ENCODE assay signal across 9 mouse cellular contexts in genomic region chr9:83447176-83447575, GRCm38 (mm10). TPM values are rescaled to one million over a fixed set of nuclear protein-coding genes. Genes with fewer than 3 reads are reported as not detected.
A peak's percentile ranks its signal among the peaks of the same experiment; 100 is the strongest.
DNase-seq lines count a peak whose midpoint lies in the region; ATAC-seq and TF ChIP-seq lines count a peak whose summit lies in the region.
"Had no signal": no experiment of that assay in that cellular context is flagged by ENCODE, and none has a peak within 500 bp of the region (broad histone marks: within the 10 kb centered on the region; RNA-seq: fewer than 3 reads in every experiment).

No protein-coding gene starts in this region.

- intact Hi-C loops in gastrocnemius, adult 2 months (cut with DNase I): loop anchor here (10.0 kb wide), 1 partner anchor 472 kb away; the partner anchor contains the start of gene Phip
- intact Hi-C loops in gastrocnemius, postnatal 36 days (cut with DNase I): no loop called here

- no peaks in the 10 kb centered on the region for H3K4me1 ChIP-seq in ES-Bruce4 (ENCODE audit: control insufficient read depth, insufficient read depth, low read length)
- peaks cover 3% of the 10 kb centered on the region; the same call in 1 of the 2 replicates for H3K4me1 ChIP-seq in heart, embryonic 16.5 days (ENCODE audit: control insufficient read depth, insufficient read depth, low read length)
- no peaks in the 10 kb centered on the region for H3K4me1 ChIP-seq in liver, postnatal 0 days (ENCODE audit: insufficient read depth)

- TF ChIP-seq EP300 in ES-Bruce4 (IDR thresholded peaks at IDR 0.05; ENCODE audit: insufficient read depth, low read depth, low read length): no peak
- TF ChIP-seq EP300 in liver, postnatal 0 days (IDR thresholded peaks at IDR 0.05; ENCODE audit: low read depth): no peak

- H3K4me2 ChIP-seq in heart, embryonic 16.5 days (ENCODE audit: low read depth, low read length): peak overlapping the region; percentile 54
- peak overlapping the region; percentile 61 for H3K4me2 ChIP-seq in liver, postnatal 0 days (ENCODE audit: low read depth, low read length)

- TF ChIP-seq CTCF in gastrocnemius, adult 2 months (IDR thresholded peaks at IDR 0.05): no peak
- no peak for TF ChIP-seq CTCF in ES-Bruce4 (IDR thresholded peaks at IDR 0.05; ENCODE audit: low read depth, low read length)
- no peak for TF ChIP-seq CTCF in liver, postnatal 0 days (IDR thresholded peaks at IDR 0.05; ENCODE audit: low read depth)

- TF ChIP-seq POLR2A in ES-Bruce4 (IDR thresholded peaks at IDR 0.05; ENCODE audit: insufficient read depth, low read length): no peak

- peak overlapping the region; percentile 85 for H3K27ac ChIP-seq in gastrocnemius, adult 2 months
- no peak overlapping the region for H3K27ac ChIP-seq in ES-Bruce4 (ENCODE audit: insufficient read depth, low read length)
- H3K27ac ChIP-seq in heart, embryonic 16.5 days (ENCODE audit: low read length): peak overlapping the region; percentile 80
- no peak overlapping the region for H3K27ac ChIP-seq in liver, postnatal 0 days (ENCODE audit: low read depth)
- H3K27ac ChIP-seq: macrophage had no signal

- WGBS in heart, embryonic 16.5 days: 46% methylated on average over 9 of the region's 9 CpGs
- WGBS in liver, postnatal 0 days (ENCODE audit: insufficient replicate concordance): 26% methylated on average over 9 of the region's 9 CpGs

- DNase-seq in gastrocnemius, adult 2 months: no peak
- DNase-seq in gastrocnemius, postnatal 4 days (ENCODE audit: low spot score in 2 of 2): no peak
- DNase-seq in liver, postnatal 0 days: peak; percentile 8
- DNase-seq in gastrocnemius, postnatal 36 days: no peak
- no peak for DNase-seq in T-cell, adult 2 months (ENCODE audit: low spot score)
- DNase-seq in adrenal gland, adult 18-20 months (ENCODE audit: low spot score in 2 of 2): no peak

- H3K9me3 ChIP-seq in ES-Bruce4 (replicated peaks; ENCODE audit: control insufficient read depth, insufficient read depth, low read length, poor library complexity, severe bottlenecking): no peaks in the 10 kb centered on the region
- H3K9me3 ChIP-seq in heart, embryonic 16.5 days (replicated peaks; ENCODE audit: control insufficient read depth, low read length): no peaks in the 10 kb centered on the region
- no peaks in the 10 kb centered on the region for H3K9me3 ChIP-seq in liver, postnatal 0 days (ENCODE audit: low read length)

- no peaks in the 10 kb centered on the region for H3K27me3 ChIP-seq in ES-Bruce4 (ENCODE audit: control insufficient read depth, insufficient read depth, low read length, poor library complexity, severe bottlenecking)
- H3K27me3 ChIP-seq in heart, embryonic 16.5 days (ENCODE audit: control insufficient read depth, insufficient read depth, low read length): no peaks in the 10 kb centered on the region
- no peaks in the 10 kb centered on the region for H3K27me3 ChIP-seq in liver, postnatal 0 days (ENCODE audit: insufficient read depth, low read length)

- H3K36me3 ChIP-seq in ES-Bruce4 (ENCODE audit: control insufficient read depth, insufficient read depth, low read length, poor library complexity, severe bottlenecking): no peaks in the 10 kb centered on the region
- no peaks in the 10 kb centered on the region for H3K36me3 ChIP-seq in heart, embryonic 16.5 days (ENCODE audit: control insufficient read depth, insufficient read depth)
- no peaks in the 10 kb centered on the region for H3K36me3 ChIP-seq in liver, postnatal 0 days (replicated peaks; ENCODE audit: insufficient read depth, low read length)

- ATAC-seq in heart, embryonic 16.5 days (replicated peaks; ENCODE audit: extremely low read depth, insufficient read depth, low FRiP score): no peak
- ATAC-seq in liver, postnatal 0 days: no peak

- no peak overlapping the region for H3K9ac ChIP-seq in ES-Bruce4 (ENCODE audit: low read depth, poor library complexity, severe bottlenecking)
- peak overlapping the region; percentile 57 for H3K9ac ChIP-seq in heart, embryonic 16.5 days (ENCODE audit: low read length)
- no peak overlapping the region for H3K9ac ChIP-seq in liver, postnatal 0 days (replicated peaks)

- peak overlapping the region; percentile 80 for H3K4me3 ChIP-seq in gastrocnemius, adult 2 months
- peak overlapping the region; percentile 32 for H3K4me3 ChIP-seq in ES-Bruce4 (ENCODE audit: low read depth, low read length)
- peak overlapping the region; percentile 43 for H3K4me3 ChIP-seq in heart, embryonic 16.5 days (ENCODE audit: low read length)
- peak overlapping the region; percentile 34 for H3K4me3 ChIP-seq in liver, postnatal 0 days (ENCODE audit: low read depth, low read length)

RNA-seq across cellular contexts. Expression of gene Lca5, which starts 6.2 kb away (rescaled TPM):
- 1 to 10 TPM; 1.4 to 3.0 TPM for total RNA-seq in gastrocnemius, adult 2 months (2021)
- total RNA-seq in gastrocnemius, postnatal 4 days (2021): 10 to 100 TPM in 1 of 2 experiments, 1 to 10 TPM in 1; 9.8 to 12.5 TPM
- polyA plus RNA-seq in ES-Bruce4 (2011; ENCODE audit: insufficient read depth, insufficient read length, low read depth, missing spikeins): 13.9 and 15.4 TPM in 2 replicates
- polyA plus RNA-seq in heart, embryonic 16.5 days (2015; fragmentation: Nextera tagmentation; extraction: Ambion mirVana): 9.4 and 9.6 TPM in 2 replicates
- 0.45 and 1.3 TPM in 2 replicates for polyA plus RNA-seq in liver, postnatal 0 days (2015; fragmentation: Nextera tagmentation; extraction: Ambion mirVana)
- total RNA-seq in gastrocnemius, postnatal 36 days (2021): under 1 TPM; 0.87 to 0.99 TPM
- 1 to 10 TPM; 3.4 to 4.6 TPM for total RNA-seq in adrenal gland, adult 18-20 months (2021)

Comparison
In these comparisons a context has a peak if more than half of its experiments do, and no peak if none do; other contexts are left out.
1. H3K27ac ChIP-seq: peak in gastrocnemius, adult 2 months (single experiment) and heart, embryonic 16.5 days (single experiment); none in ES-Bruce4 (single experiment) and liver, postnatal 0 days (single experiment).
2. Peak in every context shown above with its lines, with median percentiles within 50 percentile points of each other: H3K4me3 ChIP-seq.